Mouse (Mus musculus) monocyte, adult 2 months (primary cell): ENCODE data around the gene Fbxl20.
"Not testable (repeated sequence)": the region's sequence is repeated elsewhere in the genome, so short reads cannot be mapped to it uniquely, and the experiment has no call there.

Experiments used
- DNase-seq, 2 experiments: peaks; one replicate each; pipeline ENCODE4 v3.0.0; 2022; ENCODE audit warnings: low spot score in 2 of 2, low read depth in 1 of 2

The Fbxl20 gene

DNA sequence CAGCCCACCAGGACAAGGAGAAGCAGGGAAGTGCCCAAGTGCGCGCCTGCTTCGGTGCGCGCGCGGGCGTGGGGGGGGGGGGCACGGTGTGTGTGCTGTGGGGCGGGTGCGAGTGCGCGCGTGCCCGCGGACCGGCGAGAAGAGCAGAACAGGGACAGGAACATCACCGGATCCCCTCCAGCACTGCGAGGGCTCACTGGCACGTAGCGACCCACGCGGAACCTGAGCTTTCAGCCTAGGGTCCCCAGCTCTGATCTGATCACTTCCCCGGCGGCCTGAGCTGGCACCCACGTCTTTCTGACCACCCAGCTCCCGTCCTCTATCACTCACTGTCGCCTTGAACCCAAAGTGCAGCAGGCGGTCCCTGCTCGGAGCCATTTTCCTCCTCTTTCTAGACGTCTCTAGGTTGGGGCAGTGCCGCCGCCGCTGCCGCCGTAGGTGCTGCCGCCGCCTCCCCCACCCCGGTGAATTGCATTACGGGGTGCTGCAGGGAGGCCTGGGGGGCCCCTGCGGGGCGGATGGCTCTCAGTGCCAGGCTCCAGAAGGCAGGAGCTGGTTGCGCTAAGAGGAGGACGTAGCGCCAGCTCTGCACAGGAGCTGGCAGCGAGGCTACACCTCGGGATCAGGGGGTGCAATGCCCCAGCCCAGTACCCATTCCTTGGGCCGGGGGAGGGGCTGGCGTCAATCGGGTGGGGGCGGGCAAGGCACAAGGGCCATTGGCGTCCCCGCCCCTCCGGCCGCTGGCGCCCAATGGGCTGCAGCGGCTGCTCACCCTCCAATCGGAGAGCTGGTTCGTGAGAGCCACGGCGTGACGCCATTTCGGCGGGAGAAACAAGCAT lies at the start of gene Fbxl20:
Gene Fbxl20, minus strand, starts transcription at position 618 of the 839 bp plus-strand sequence.
- DNase-seq, result peak; percentile 48 to 52

DNA sequence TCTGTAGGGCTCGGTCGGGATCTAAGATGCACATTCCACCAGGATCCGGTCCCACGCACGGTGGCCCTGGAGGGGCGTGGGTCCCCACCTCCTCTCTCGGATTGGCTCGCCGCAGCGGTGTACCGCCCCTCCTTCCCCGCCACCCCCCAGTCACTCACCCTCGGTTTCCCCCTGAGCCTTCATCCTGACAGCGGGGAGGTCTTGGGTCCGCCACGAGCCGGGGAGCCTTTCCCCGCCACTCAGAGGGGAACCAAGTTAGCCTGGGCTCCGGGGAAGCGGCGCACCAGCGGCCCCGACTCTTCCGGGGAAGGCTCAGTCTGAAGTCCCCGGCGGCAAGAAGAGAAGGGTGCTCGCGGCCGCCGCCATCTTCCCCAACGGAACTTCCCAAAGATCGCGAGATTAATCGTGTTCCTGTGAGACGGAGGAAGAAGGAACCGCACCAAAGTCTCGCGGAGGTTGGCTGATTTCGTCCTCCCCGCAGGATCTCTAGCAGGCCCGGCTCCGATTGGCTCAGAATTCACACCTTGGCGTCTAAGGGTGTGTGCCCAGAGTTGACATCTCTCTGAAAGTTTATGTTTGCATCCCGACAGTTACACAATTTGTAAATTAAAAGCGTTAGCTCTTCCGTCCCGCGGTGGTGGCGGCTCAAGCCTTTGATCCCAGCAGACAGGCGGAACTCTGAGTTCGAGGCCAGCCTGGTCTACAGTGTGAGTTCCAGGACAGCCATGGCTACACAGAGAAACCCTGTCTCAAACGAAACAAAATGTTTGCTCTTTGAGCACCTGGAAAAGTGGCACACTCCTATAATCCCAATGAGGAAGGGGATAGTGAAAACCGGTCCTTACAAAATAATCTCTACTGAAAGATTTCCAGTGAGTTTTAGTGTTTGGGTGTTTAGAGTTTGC lies 43.0 kb upstream of the Fbxl20 start, which contains the start of gene Med1:
Gene Med1, minus strand, starts transcription at position 393 of the 905 bp plus-strand sequence.
- DNase-seq, result peak; percentile 86 to 90

GRCm38 (mm10) chr11:98190820-98191219 lies 40.6 kb upstream of the Fbxl20 start:
- DNase-seq, result no peak

DNA sequence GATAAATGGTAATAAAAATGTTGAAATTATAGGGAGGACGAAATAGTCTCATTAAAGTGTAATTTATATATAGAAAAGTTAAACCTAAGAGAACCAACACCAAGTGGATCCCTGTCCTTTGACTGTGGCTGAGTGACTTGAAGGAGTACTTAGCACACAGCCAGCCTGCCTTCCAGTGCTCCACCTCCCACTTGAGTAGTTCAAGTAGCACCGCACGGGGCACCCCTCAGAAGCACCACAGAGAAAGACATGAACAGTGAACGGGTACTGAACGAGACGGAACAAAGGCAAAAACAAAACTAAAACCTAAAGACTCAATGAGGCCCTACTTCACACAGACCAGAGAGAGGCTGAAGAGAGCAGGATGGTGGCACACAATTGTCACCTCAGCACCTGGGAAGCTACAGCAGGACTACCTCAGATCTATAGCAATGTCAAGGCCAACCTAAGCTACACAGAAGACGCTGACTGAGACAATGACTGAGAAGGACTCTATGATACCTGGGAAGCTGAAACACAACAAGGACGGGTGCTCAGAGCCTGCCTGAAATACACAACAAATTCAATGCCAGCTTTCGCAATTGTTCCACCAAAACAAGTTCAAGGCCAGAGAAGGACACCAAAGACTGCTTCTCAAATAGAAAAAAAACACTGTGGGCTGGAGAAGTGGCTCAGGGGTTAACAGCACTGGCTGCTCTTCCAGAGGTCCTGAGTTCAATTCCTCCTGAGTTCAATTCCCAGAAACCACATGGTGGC lies 37.6 kb upstream of the Fbxl20 start:
- DNase-seq, result no peak

GRCm38 (mm10) chr11:98182149-98182548 lies 31.9 kb upstream of the Fbxl20 start:
- DNase-seq, result not testable (repeated sequence)

GRCm38 (mm10) chr11:98168400-98168799 lies 18.2 kb upstream of the Fbxl20 start:
- no peak for DNase-seq

DNA sequence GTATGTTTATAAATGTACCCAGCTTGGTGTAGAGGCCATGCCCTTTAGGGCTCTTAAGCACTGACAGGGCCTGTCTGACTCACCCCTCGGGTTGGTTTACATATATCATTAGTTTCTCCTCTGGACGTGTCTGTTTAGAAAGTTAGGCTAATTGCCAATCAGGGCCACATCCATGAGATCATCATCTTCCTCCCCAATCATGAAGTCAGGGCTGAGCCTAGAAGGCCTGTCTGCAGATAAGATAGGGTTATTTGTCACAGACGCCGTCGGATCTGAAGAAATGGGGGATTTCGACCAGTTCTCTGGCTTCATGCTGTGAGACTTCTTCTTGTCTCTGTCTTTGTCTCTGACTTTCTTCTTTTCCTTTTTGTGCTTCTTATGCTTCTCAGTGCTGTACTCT lies 4.9 kb upstream of the Fbxl20 start:
- DNase-seq, result no peak

DNA sequence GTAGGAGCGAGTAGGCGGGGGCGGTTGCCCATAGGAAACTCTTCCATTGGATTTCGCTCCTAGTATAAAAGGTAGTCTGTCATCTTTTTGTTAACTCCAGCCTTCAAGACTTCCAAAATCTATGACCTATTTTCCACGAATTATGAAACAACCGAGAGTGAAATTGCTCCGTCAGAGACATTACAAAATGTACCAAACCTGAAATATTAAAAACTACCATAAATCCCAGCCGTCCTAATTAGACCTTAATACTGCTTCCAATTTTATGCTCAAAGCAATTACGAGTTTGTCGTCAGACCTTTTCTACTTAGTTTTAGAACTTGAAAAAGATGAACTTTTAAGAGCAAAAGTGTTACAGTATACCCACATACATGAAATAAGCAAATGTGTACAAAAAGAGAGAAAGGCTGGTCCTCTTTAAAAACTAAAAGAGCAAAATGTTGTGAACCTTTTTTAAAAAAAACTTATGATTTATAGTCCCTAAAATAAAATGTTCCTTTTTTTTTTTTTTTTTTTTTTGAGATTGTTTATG lies 488 bp upstream of the Fbxl20 start:
- no peak for DNase-seq

DNA sequence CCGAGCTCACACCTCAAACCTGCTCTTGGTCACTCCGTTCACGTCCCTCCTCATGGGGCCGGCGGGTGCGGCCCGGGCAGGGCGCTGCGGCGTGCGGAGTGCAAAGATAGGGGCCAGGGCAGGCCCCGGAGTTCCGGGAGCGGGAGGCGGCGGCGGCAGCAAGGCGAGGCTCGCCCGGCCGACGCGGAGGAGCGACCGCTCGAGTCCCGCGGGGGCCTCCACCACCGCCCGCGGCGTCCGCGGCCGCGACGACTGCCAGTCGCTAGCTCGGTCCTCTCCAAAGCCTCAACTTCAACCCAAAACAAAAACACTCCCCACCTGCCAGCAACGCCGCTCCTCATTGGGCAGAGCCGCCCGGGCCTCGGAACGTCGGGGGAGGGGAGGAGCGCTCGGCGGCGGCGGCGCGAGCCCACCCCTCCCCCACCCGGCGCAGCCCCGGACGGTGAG lies 876 bp downstream of the Fbxl20 start:
- peak; percentile 54 to 75 for DNase-seq

- DNase-seq, result peak; percentile 3 to 6
These were observed 1.5 kb downstream of the Fbxl20 start for GRCm38 (mm10) chr11:98148551-98149301.

- no peak for DNase-seq
These were observed 4.3 kb downstream of the Fbxl20 start for GRCm38 (mm10) chr11:98145856-98146255.

DNA sequence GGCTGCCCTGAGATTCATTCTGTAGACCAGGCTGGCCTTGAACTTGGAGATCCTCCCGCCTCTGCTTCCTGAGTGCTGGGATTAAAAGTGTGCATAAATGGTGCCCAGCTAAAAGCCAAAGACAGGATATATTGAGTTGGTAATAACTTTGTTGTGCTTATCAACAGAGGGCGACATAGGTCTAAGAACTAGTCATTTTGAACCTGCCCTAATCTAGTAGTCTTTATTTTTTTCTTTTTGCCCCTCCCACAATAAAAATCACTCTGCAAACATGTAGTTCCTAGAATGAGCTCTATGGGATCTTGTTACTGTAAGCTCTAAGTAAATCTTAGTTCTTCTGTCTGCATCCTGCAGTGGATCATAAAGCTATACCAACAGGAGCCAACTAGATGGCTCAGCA lies 7.7 kb downstream of the Fbxl20 start:
- no peak for DNase-seq

DNA sequence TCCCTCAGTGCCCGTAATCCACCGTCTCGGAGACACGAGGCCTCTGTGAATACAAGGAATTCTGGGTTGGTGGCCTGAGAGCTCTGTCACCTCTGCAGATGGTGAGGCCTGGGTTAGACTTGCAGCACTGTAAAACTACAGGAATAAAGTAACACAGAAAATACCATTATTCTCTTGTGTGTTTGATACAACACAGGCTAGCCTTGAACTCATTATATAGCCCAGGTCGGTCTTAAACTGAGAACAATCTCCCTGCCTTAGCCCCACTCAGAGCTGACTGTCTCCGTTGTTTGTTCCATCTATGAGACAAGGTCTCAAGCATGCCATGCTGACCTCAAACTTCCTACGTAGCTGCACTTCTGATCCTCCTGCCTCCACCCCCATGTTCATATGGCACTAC lies 11.3 kb downstream of the Fbxl20 start:
- DNase-seq, result no peak

DNA sequence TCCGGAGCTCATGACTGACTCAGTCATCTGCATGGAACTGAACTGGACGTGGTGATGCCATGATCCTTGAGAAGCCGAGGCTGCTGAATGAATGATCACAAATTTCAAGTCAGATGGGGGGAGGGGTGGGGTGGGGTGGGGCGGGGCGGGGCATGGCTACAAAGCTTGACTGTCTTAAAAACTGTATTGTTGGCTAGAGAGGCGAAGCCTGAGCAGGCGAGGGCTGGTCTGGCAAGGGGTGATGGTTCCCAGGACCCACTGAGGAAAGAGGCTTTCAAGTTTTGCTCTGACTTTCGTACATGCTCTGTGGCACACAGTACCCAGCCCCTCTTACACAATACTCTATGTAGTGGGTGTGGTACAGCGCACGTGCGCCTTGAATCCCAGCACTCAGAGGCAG lies 12.4 kb downstream of the Fbxl20 start:
- DNase-seq, result no peak

DNA sequence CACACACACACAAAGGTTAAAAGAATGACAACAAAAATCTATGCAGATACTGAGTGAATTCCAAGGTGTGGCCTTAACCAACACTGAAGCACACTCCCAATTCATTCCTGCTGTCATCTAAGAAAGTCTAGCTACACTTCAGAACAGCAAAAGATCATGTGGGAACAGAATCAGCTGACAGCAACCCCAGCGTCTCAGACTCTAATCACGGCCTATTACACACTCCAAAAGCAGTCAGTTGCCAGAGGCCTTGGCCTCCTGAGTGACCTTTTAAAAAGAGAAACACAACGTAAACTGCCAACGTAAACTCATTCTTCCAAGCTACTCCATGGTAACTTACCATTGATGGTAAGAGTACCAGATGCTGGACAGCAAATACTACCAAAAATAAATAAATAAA lies 15.3 kb downstream of the Fbxl20 start:
- DNase-seq, result no peak

DNA sequence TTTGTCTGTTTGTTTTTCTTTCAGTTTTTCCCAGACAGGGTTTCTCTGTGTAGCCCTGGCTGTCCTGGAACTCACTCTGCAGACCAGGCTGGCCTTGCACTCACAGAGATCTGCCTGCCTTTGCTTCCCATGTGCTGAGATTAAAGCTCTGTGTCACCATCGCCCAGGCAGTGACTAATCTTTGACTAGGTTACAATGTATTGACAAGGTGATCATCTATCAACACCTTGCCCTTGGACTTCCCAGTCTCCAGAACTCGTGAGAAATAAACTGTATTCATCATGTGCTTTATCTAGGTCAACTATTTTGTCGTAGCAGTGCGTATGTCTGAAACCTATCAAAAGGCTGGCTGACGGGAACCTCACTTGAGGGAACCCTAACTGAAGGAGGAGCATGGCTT lies 26.8 kb downstream of the Fbxl20 start:
- DNase-seq, result no peak

DNA sequence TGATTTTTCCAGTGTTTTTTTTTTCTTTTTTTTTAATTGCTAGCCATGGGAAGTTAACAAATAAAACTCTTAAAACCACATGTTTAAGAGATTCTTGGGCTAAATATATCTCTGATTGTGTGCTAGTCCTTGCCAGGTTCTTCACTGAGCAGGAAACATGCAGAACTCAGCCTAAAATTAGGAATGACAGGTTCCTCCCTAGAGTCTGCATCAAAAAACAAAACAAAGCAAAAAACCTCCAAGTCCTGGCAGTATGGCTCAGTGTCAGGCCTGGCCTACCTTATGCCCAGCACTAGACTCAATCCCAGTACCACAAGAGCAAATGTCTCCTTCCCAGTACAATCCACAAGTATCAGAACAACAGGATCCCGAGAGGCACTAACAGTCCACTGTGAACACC lies 35.8 kb downstream of the Fbxl20 start:
- DNase-seq, result no peak

GRCm38 (mm10) chr11:98113504-98113903 lies 36.7 kb downstream of the Fbxl20 start:
- no peak for DNase-seq

GRCm38 (mm10) chr11:98109706-98110105 lies 40.5 kb downstream of the Fbxl20 start:
- no peak for DNase-seq

- DNase-seq, result no peak
These were observed 48.9 kb downstream of the Fbxl20 start for GRCm38 (mm10) chr11:98101332-98101731.
